Mouse (Mus musculus) kidney, postnatal 4 days (tissue): ENCODE results near the gene Olfr45.
"Not testable (repeated sequence)": the region's sequence is repeated elsewhere in the genome, so short reads cannot be mapped to it uniquely, and the experiment has no call there.

Source experiments
- DNase-seq, 2 experiments: peaks; one replicate each; pipeline ENCODE4 v3.0.0; 2021; ENCODE audit warnings: mixed read lengths in 2 of 2

Olfr45 gene

GRCm38 (mm10) chr7:140681651-140682050 lies at the start of gene Olfr45:
Gene Olfr45, plus strand, starts transcription at chr7:140681951.
- no peak for DNase-seq

DNA sequence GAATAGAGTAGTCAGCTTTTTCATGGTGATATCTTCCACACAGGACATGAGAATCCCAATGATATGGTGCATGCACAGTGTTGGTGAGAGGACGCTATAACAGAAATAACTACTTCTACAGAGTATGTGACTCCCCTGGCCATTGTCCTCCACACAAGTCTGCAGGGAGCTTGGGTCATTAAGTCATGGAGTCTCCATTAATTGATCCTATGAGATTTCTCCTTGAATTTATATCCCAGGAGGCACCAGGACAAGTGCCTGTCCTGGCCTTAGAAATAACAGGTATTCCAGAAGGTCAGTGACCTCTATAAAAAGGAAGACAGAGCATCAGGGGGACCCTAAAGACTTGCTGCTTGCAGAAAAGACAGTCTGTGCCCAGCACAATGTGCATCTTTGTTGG lies 35.6 kb upstream of the Olfr45 start, which contains the start of gene Olfr53:
Olfr53 (plus strand) TSS at position 301 of the 400 bp plus-strand sequence.
- no peak for DNase-seq

GRCm38 (mm10) chr7:140659630-140660029 lies 22.1 kb upstream of the Olfr45 start, which contains the start of gene Olfr539:
Gene Olfr539, plus strand, starts transcription at chr7:140659930.
- no peak for DNase-seq

GRCm38 (mm10) chr7:140670693-140671092 lies 11.1 kb upstream of the Olfr45 start:
- DNase-seq: not testable (repeated sequence)

DNA sequence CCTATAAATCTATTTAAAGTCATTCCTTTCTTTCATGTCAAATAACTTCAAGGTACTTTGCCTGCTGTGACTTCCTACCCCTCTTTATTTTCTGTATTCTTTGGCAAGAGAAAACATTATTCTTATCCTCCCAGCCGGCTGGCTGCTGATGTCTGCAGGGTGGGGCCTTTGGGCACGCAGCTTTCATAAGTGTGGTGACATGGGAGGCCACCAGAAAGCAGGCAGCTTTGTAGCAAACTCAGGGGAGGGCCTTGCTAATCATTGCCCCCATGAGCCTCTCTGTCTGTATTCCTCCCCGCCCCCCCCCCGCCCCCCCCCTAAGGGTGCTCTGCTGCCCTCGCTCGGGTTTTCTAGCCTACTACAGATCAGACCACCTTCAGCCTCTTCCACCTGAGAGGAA lies 5.9 kb upstream of the Olfr45 start:
- no peak for DNase-seq

- DNase-seq: not testable (repeated sequence)
Observed at GRCm38 (mm10) chr7:140679591-140679990, 2.2 kb upstream of the Olfr45 start.

GRCm38 (mm10) chr7:140696967-140697366 lies 15.2 kb downstream of the Olfr45 start, which contains the start of gene Olfr541:
Gene Olfr541, plus strand, starts transcription at chr7:140697267.
- DNase-seq: no peak

GRCm38 (mm10) chr7:140706348-140706747 lies 24.6 kb downstream of the Olfr45 start:
- no peak for DNase-seq

- no peak for DNase-seq
Observed at GRCm38 (mm10) chr7:140707536-140708284, 26.0 kb downstream of the Olfr45 start.

- DNase-seq: no peak
Observed at GRCm38 (mm10) chr7:140717155-140718055, 35.7 kb downstream of the Olfr45 start.

- no peak for DNase-seq
Observed at GRCm38 (mm10) chr7:140721095-140721494, 39.3 kb downstream of the Olfr45 start.

DNA sequence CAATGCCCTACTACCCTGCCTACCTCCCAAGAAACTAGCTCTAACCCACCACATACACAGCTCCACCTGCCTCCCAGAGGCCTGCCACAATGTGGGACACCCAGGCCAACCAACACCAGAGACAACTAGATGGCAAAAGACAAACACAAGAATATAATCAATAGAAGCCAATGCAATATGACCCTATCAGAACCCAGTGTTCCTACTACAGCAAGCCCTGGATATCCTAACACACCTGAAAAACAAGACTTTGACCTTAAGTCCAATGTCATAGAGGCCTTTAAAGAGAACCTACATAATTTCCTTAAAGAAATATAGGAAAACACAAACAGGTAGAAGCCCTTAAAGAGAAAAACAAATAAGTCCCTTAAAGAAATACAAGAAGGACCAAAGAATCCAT lies 43.8 kb downstream of the Olfr45 start:
- DNase-seq: no peak

GRCm38 (mm10) chr7:140733162-140733561 lies 51.4 kb downstream of the Olfr45 start:
- DNase-seq: no peak
